8 mouse cellular contexts compared by ENCODE assay signal in genomic region chr5:130222146-130223004, GRCm38 (mm10). TPM values are rescaled to one million over a fixed set of nuclear protein-coding genes. Genes with fewer than 3 reads are reported as not detected.
DNase-seq lines count a peak whose midpoint lies in the region; ATAC-seq lines count a peak whose summit lies in the region.

No protein-coding gene starts in this region.

- H3K4me3 ChIP-seq in embryonic facial prominence, embryonic 11.5 days (ENCODE audit: low read depth, low read length), result peak overlapping the region; percentile 98
- H3K4me3 ChIP-seq in limb, embryonic 10.5 days, result peak overlapping the region; percentile 99
- H3K4me3 ChIP-seq in midbrain, embryonic 12.5 days, result peak overlapping the region; percentile 100

- no peaks in the 10 kb centered on the region for H3K9me3 ChIP-seq in embryonic facial prominence, embryonic 11.5 days (replicated peaks; ENCODE audit: control insufficient read depth, low read length)
- no peaks in the 10 kb centered on the region for H3K9me3 ChIP-seq in limb, embryonic 10.5 days (replicated peaks)
- peaks cover 7% of the 10 kb centered on the region; the same call in 1 of the 2 replicates for H3K9me3 ChIP-seq in midbrain, embryonic 12.5 days

- DNase-seq in 3134 (ENCODE audit: extremely low read depth, insufficient read length, low spot score), result peak; percentile 95
- DNase-seq in adrenal gland, postnatal 25 days, result peak; percentile 96
- DNase-seq in embryonic facial prominence, embryonic 11.5 days (ENCODE audit: low spot score), result peak; percentile 91
- peak; percentile 99 for DNase-seq in heart, adult 11 months
- peak; percentile 88 for DNase-seq in kidney, adult 11 months
- DNase-seq in limb, embryonic 10.5 days (ENCODE audit: low spot score), result peak; percentile 94
- DNase-seq in skeletal muscle tissue, adult 2 months (ENCODE audit: low read depth, low spot score), result peak; percentile 83

- no peaks in the 10 kb centered on the region for H3K27me3 ChIP-seq in embryonic facial prominence, embryonic 11.5 days (ENCODE audit: control insufficient read depth, insufficient read depth, low read length)
- H3K27me3 ChIP-seq in limb, embryonic 10.5 days (ENCODE audit: low read depth, poor library complexity, severe bottlenecking), result no peaks in the 10 kb centered on the region
- H3K27me3 ChIP-seq in midbrain, embryonic 12.5 days, result no peaks in the 10 kb centered on the region

- H3K36me3 ChIP-seq in embryonic facial prominence, embryonic 11.5 days (replicated peaks; ENCODE audit: control insufficient read depth, insufficient read depth, low read depth, low read length), result no peaks in the 10 kb centered on the region
- peaks cover 18% of the 10 kb centered on the region for H3K36me3 ChIP-seq in limb, embryonic 10.5 days
- no peaks in the 10 kb centered on the region for H3K36me3 ChIP-seq in midbrain, embryonic 12.5 days

- under 1% methylated on average over 88 of the region's 88 CpGs for WGBS in embryonic facial prominence, embryonic 11.5 days
- under 1% methylated on average over 88 of the region's 88 CpGs for WGBS in limb, embryonic 10.5 days
- WGBS in midbrain, embryonic 12.5 days, result under 1% methylated on average over 83 of the region's 88 CpGs

- no peaks in the 10 kb centered on the region for H3K4me1 ChIP-seq in embryonic facial prominence, embryonic 11.5 days (ENCODE audit: control insufficient read depth, insufficient read depth, low read length)
- H3K4me1 ChIP-seq in limb, embryonic 10.5 days, result peaks cover 17% of the 10 kb centered on the region
- H3K4me1 ChIP-seq in midbrain, embryonic 12.5 days, result peaks cover 18% of the 10 kb centered on the region

- H3K9ac ChIP-seq in embryonic facial prominence, embryonic 11.5 days (replicated peaks; ENCODE audit: low read length), result peak overlapping the region; percentile 97
- peak overlapping the region; percentile 97 for H3K9ac ChIP-seq in midbrain, embryonic 12.5 days (replicated peaks)

- peak; percentile 84 for ATAC-seq in embryonic facial prominence, embryonic 11.5 days (replicated peaks; ENCODE audit: insufficient number of reproducible peaks, low FRiP score, low TSS enrichment, low read depth)
- ATAC-seq in midbrain, embryonic 12.5 days (ENCODE audit: low FRiP score, low read depth), result peak; percentile 86

- H3K4me2 ChIP-seq in embryonic facial prominence, embryonic 11.5 days (ENCODE audit: low read depth, low read length), result peak overlapping the region; percentile 51
- H3K4me2 ChIP-seq in midbrain, embryonic 12.5 days (replicated peaks), result peak overlapping the region; percentile 72

- peak overlapping the region; percentile 76 for H3K27ac ChIP-seq in embryonic facial prominence, embryonic 11.5 days (replicated peaks; ENCODE audit: low read depth, low read length)
- peak overlapping the region; percentile 96 for H3K27ac ChIP-seq in limb, embryonic 10.5 days
- peak overlapping the region; percentile 84 for H3K27ac ChIP-seq in midbrain, embryonic 12.5 days (replicated peaks)

RNA-seq across cellular contexts. Expression of gene Tmem248, which starts 5.5 kb away (rescaled TPM):
- total RNA-seq in adrenal gland, postnatal 25 days (2021), result 42.0 and 53.0 TPM in 2 replicates
- polyA plus RNA-seq in embryonic facial prominence, embryonic 11.5 days (2014; fragmentation: Nextera tagmentation; extraction: Ambion mirVana), result 34.5 and 37.1 TPM in 2 replicates
- 40.2 and 40.5 TPM in 2 replicates for polyA plus RNA-seq in limb, embryonic 10.5 days (2016; fragmentation: Nextera tagmentation; extraction: Ambion mirVana)
- polyA plus RNA-seq in midbrain, embryonic 12.5 days (2016; fragmentation: Nextera tagmentation; extraction: Ambion mirVana), result 33.1 and 34.1 TPM in 2 replicates

RNA-seq across cellular contexts. Expression of gene Sbds, which starts 33.0 kb away (rescaled TPM):
- total RNA-seq in adrenal gland, postnatal 25 days (2021), result 104 and 110 TPM in 2 replicates
- polyA plus RNA-seq in embryonic facial prominence, embryonic 11.5 days (2014; fragmentation: Nextera tagmentation; extraction: Ambion mirVana), result 65.1 and 68.2 TPM in 2 replicates
- polyA plus RNA-seq in limb, embryonic 10.5 days (2016; fragmentation: Nextera tagmentation; extraction: Ambion mirVana), result 61.7 and 66.8 TPM in 2 replicates
- 70.5 and 73.7 TPM in 2 replicates for polyA plus RNA-seq in midbrain, embryonic 12.5 days (2016; fragmentation: Nextera tagmentation; extraction: Ambion mirVana)

RNA-seq across cellular contexts. Expression of gene Tyw1, which starts 33.0 kb away (rescaled TPM):
- 32.0 and 34.1 TPM in 2 replicates for total RNA-seq in adrenal gland, postnatal 25 days (2021)
- polyA plus RNA-seq in embryonic facial prominence, embryonic 11.5 days (2014; fragmentation: Nextera tagmentation; extraction: Ambion mirVana), result 27.8 and 30.1 TPM in 2 replicates
- 31.4 and 34.3 TPM in 2 replicates for polyA plus RNA-seq in limb, embryonic 10.5 days (2016; fragmentation: Nextera tagmentation; extraction: Ambion mirVana)
- polyA plus RNA-seq in midbrain, embryonic 12.5 days (2016; fragmentation: Nextera tagmentation; extraction: Ambion mirVana), result 28.6 and 30.4 TPM in 2 replicates

RNA-seq across cellular contexts. Expression of gene Rabgef1, which starts 50.8 kb away (rescaled TPM):
- total RNA-seq in adrenal gland, postnatal 25 days (2021), result 37.2 and 47.9 TPM in 2 replicates
- 23.6 and 25.1 TPM in 2 replicates for polyA plus RNA-seq in embryonic facial prominence, embryonic 11.5 days (2014; fragmentation: Nextera tagmentation; extraction: Ambion mirVana)
- polyA plus RNA-seq in limb, embryonic 10.5 days (2016; fragmentation: Nextera tagmentation; extraction: Ambion mirVana), result 21.7 and 22.1 TPM in 2 replicates
- polyA plus RNA-seq in midbrain, embryonic 12.5 days (2016; fragmentation: Nextera tagmentation; extraction: Ambion mirVana), result 33.1 and 36.9 TPM in 2 replicates

Comparison
In these comparisons a context has a peak if more than half of its experiments do, and no peak if none do; other contexts are left out.
1. Peak in every context shown above with its lines: DNase-seq, ATAC-seq, H3K4me3 ChIP-seq and H3K27ac ChIP-seq.